Mouse (Mus musculus) adrenal gland, adult 8-10 months (tissue): ENCODE measurements around the gene Usp46. TPM values are rescaled to one million over a fixed set of nuclear protein-coding genes. Genes with fewer than 3 reads are reported as not detected.
"Not testable (repeated sequence)": the region's sequence is repeated elsewhere in the genome, so short reads cannot be mapped to it uniquely, and the experiment has no call there.

Experiments used
- DNase-seq: peaks from one replicate; pipeline ENCODE4 v3.0.0; 2022
- total RNA-seq, 4 experiments: library from RNA; stranded (reverse); gene quantifications; 2 replicates each; pipeline ENCODE4 v1.2.4; 2022

The Usp46 gene
- 10 to 100 TPM; 35.5 to 44.5 (median 40.4) TPM for total RNA-seq

GRCm38 (mm10) chr5:74067831-74068713 is at the start of gene Usp46:
TSS of gene Usp46 (minus strand) at chr5:74068431.
- peak; percentile 72 for DNase-seq

- DNase-seq: no peak
Measured at GRCm38 (mm10) chr5:74113961-74114689, 45.9 kb upstream of the Usp46 start.

- no peak for DNase-seq
Measured at GRCm38 (mm10) chr5:74105445-74105844, 37.2 kb upstream of the Usp46 start.

GRCm38 (mm10) chr5:74101761-74102160 is 33.5 kb upstream of the Usp46 start:
- no peak for DNase-seq

GRCm38 (mm10) chr5:74099046-74099445 is 30.8 kb upstream of the Usp46 start:
- no peak for DNase-seq

GRCm38 (mm10) chr5:74097854-74098220 is 29.6 kb upstream of the Usp46 start:
- DNase-seq: no peak

- no peak for DNase-seq
Measured at GRCm38 (mm10) chr5:74097116-74097853, 29.1 kb upstream of the Usp46 start.

GRCm38 (mm10) chr5:74096060-74096459 is 27.8 kb upstream of the Usp46 start:
- no peak for DNase-seq

GRCm38 (mm10) chr5:74095611-74096010 is 27.4 kb upstream of the Usp46 start:
- no peak for DNase-seq

- no peak for DNase-seq
Measured at GRCm38 (mm10) chr5:74094841-74095437, 26.7 kb upstream of the Usp46 start.

- no peak for DNase-seq
Measured at GRCm38 (mm10) chr5:74093556-74094428, 25.6 kb upstream of the Usp46 start.

GRCm38 (mm10) chr5:74092833-74093555 is 24.8 kb upstream of the Usp46 start:
- DNase-seq: peak; percentile 96

- peak; percentile 6 for DNase-seq
Measured at GRCm38 (mm10) chr5:74092481-74092832, 24.2 kb upstream of the Usp46 start.

GRCm38 (mm10) chr5:74089643-74090042 is 21.4 kb upstream of the Usp46 start:
- DNase-seq: no peak

GRCm38 (mm10) chr5:74081756-74082155 is 13.5 kb upstream of the Usp46 start:
- no peak for DNase-seq

- no peak for DNase-seq
Measured at GRCm38 (mm10) chr5:74078861-74079615, 10.8 kb upstream of the Usp46 start.

- DNase-seq: no peak
Measured at GRCm38 (mm10) chr5:74078400-74078799, 10.2 kb upstream of the Usp46 start.

GRCm38 (mm10) chr5:74077959-74078358 is 9.7 kb upstream of the Usp46 start:
- no peak for DNase-seq

GRCm38 (mm10) chr5:74076759-74077158 is 8.5 kb upstream of the Usp46 start:
- DNase-seq: no peak

GRCm38 (mm10) chr5:74070564-74070963 is 2.3 kb upstream of the Usp46 start:
- DNase-seq: not testable (repeated sequence)
